Mouse (Mus musculus) G1E (cell line): ENCODE measurements around the gene Qk.

ENCODE experiments used
- CTCF ChIP-seq: IDR thresholded peaks from 2 replicates; pipeline ENCODE4 v1.5.1; 2012; ENCODE audit warnings: low read depth, low read length, inconsistent platforms, mixed read lengths
- GATA1 ChIP-seq: IDR thresholded peaks from 2 replicates; pipeline ENCODE4 v1.6.1; 2012; ENCODE audit warnings: borderline replicate concordance, low read length, inconsistent platforms, mixed read lengths
- GATA2 ChIP-seq: IDR thresholded peaks from 2 replicates; pipeline ENCODE4 v1.6.1; 2012; ENCODE audit warnings: low read depth, low read length, inconsistent platforms, borderline replicate concordance
- POLR2AphosphoS5 ChIP-seq: IDR thresholded peaks from 2 replicates; pipeline ENCODE4 v1.6.1; 2012; ENCODE audit warnings: low read depth, low read length, inconsistent platforms; ENCODE audit not compliant: insufficient replicate concordance
- TAL1 ChIP-seq: conservative IDR thresholded peaks from 2 replicates; pipeline ENCODE4 v1.6.1; 2012; ENCODE audit warnings: low read depth, low read length, inconsistent platforms, mixed read lengths

GRCm38 (mm10) chr17:10321092-10321491, 1.4 kb upstream of the Qk start:
- no peak for TF ChIP-seq CTCF
- no peak for TF ChIP-seq POLR2AphosphoS5
- TF ChIP-seq GATA2, result no peak
- TF ChIP-seq GATA1, result no peak
- TF ChIP-seq TAL1, result no peak
